ENCODE assay signal across 13 mouse cellular contexts in genomic region chr1:153962161-153962720, GRCm38 (mm10).
A peak's percentile ranks its signal among the peaks of the same experiment; 100 is the strongest.
DNase-seq lines count a peak whose midpoint lies in the region; ATAC-seq and TF ChIP-seq lines count a peak whose summit lies in the region.
"Had no signal": no experiment of that assay in that cellular context is flagged by ENCODE, and none has a peak within 500 bp of the region (broad histone marks: within the 10 kb centered on the region; RNA-seq: fewer than 3 reads in every experiment).

No protein-coding gene starts in this region.

- no peak for TF ChIP-seq CTCF in forebrain, postnatal 0 days (IDR thresholded peaks at IDR 0.05; ENCODE audit: low read depth)

- H3K9ac ChIP-seq in forebrain, embryonic 14.5 days (ENCODE audit: low read length) = no peak overlapping the region
- H3K9ac ChIP-seq in forebrain, postnatal 0 days = no peak overlapping the region
- no peak overlapping the region for H3K9ac ChIP-seq in intestine, embryonic 15.5 days
- no peak overlapping the region for H3K9ac ChIP-seq in intestine, embryonic 16.5 days (ENCODE audit: low read depth, low read length)
- no peak overlapping the region for H3K9ac ChIP-seq in midbrain, embryonic 11.5 days (ENCODE audit: low read length)
- no peak overlapping the region for H3K9ac ChIP-seq in stomach, embryonic 16.5 days (ENCODE audit: low read length)
- H3K9ac ChIP-seq: forebrain, embryonic 12.5 days had no signal

- WGBS in forebrain, embryonic 14.5 days = 48% methylated on average over 8 of the region's 8 CpGs
- 39% methylated on average over 8 of the region's 8 CpGs for WGBS in forebrain, postnatal 0 days
- 48% methylated on average over 8 of the region's 8 CpGs for WGBS in intestine, embryonic 15.5 days
- WGBS in intestine, embryonic 16.5 days = 45% methylated on average over 8 of the region's 8 CpGs
- WGBS in midbrain, embryonic 11.5 days = 53% methylated on average over 8 of the region's 8 CpGs
- WGBS in midbrain, embryonic 10.5 days = 68% methylated on average over 8 of the region's 8 CpGs
- 46% methylated on average over 8 of the region's 8 CpGs for WGBS in stomach, embryonic 16.5 days

- H3K9me3 ChIP-seq in forebrain, embryonic 14.5 days (replicated peaks; ENCODE audit: control insufficient read depth, low read length) = no peaks in the 10 kb centered on the region
- no peaks in the 10 kb centered on the region for H3K9me3 ChIP-seq in forebrain, postnatal 0 days (ENCODE audit: low read length)
- H3K9me3 ChIP-seq in intestine, embryonic 15.5 days = no peaks in the 10 kb centered on the region
- no peaks in the 10 kb centered on the region for H3K9me3 ChIP-seq in intestine, embryonic 16.5 days (ENCODE audit: control insufficient read depth, low read length)
- no peaks in the 10 kb centered on the region for H3K9me3 ChIP-seq in midbrain, embryonic 11.5 days (ENCODE audit: control insufficient read depth, low read length)
- H3K9me3 ChIP-seq in midbrain, embryonic 10.5 days (replicated peaks) = no peaks in the 10 kb centered on the region
- H3K9me3 ChIP-seq in stomach, embryonic 16.5 days (replicated peaks; ENCODE audit: control insufficient read depth, low read length) = no peaks in the 10 kb centered on the region
- H3K9me3 ChIP-seq: forebrain, embryonic 12.5 days; G1E had no signal

- no peak overlapping the region for H3K4me2 ChIP-seq in forebrain, embryonic 14.5 days (ENCODE audit: low read length)
- no peak overlapping the region for H3K4me2 ChIP-seq in forebrain, postnatal 0 days (ENCODE audit: low read depth)
- H3K4me2 ChIP-seq in intestine, embryonic 15.5 days (replicated peaks) = no peak overlapping the region
- no peak overlapping the region for H3K4me2 ChIP-seq in intestine, embryonic 16.5 days (ENCODE audit: low read depth, low read length)
- no peak overlapping the region for H3K4me2 ChIP-seq in midbrain, embryonic 11.5 days
- H3K4me2 ChIP-seq in stomach, embryonic 16.5 days (ENCODE audit: low read depth, low read length) = no peak overlapping the region
- H3K4me2 ChIP-seq: forebrain, embryonic 12.5 days had no signal

- H3K27me3 ChIP-seq in forebrain, embryonic 14.5 days (replicated peaks; ENCODE audit: control insufficient read depth, insufficient read depth, low read length) = no peaks in the 10 kb centered on the region
- H3K27me3 ChIP-seq in forebrain, postnatal 0 days (ENCODE audit: insufficient read depth, low read length) = no peaks in the 10 kb centered on the region
- H3K27me3 ChIP-seq in intestine, embryonic 15.5 days (replicated peaks) = no peaks in the 10 kb centered on the region
- no peaks in the 10 kb centered on the region for H3K27me3 ChIP-seq in intestine, embryonic 16.5 days (replicated peaks; ENCODE audit: control insufficient read depth, insufficient read depth, low read length)
- H3K27me3 ChIP-seq in midbrain, embryonic 11.5 days (ENCODE audit: control insufficient read depth, insufficient read depth, low read length) = no peaks in the 10 kb centered on the region
- no peaks in the 10 kb centered on the region for H3K27me3 ChIP-seq in midbrain, embryonic 10.5 days (ENCODE audit: low read depth, poor library complexity, severe bottlenecking)
- H3K27me3 ChIP-seq in stomach, embryonic 16.5 days (ENCODE audit: control insufficient read depth, insufficient read depth, low read length) = no peaks in the 10 kb centered on the region
- H3K27me3 ChIP-seq: forebrain, embryonic 12.5 days had no signal

- H3K27ac ChIP-seq in forebrain, embryonic 14.5 days (ENCODE audit: low read depth, low read length) = no peak overlapping the region
- H3K27ac ChIP-seq in forebrain, postnatal 0 days (ENCODE audit: low read depth, low read length) = no peak overlapping the region
- no peak overlapping the region for H3K27ac ChIP-seq in intestine, embryonic 15.5 days
- H3K27ac ChIP-seq in intestine, embryonic 16.5 days (ENCODE audit: low read length) = no peak overlapping the region
- H3K27ac ChIP-seq in midbrain, embryonic 11.5 days (ENCODE audit: low read depth, low read length) = no peak overlapping the region
- no peak overlapping the region for H3K27ac ChIP-seq in midbrain, embryonic 10.5 days (replicated peaks)
- no peak overlapping the region for H3K27ac ChIP-seq in stomach, embryonic 16.5 days (ENCODE audit: low read length)
- H3K27ac ChIP-seq: forebrain, embryonic 12.5 days had no signal

- H3K4me3 ChIP-seq in forebrain, embryonic 14.5 days (ENCODE audit: low read depth, low read length) = no peak overlapping the region
- H3K4me3 ChIP-seq in forebrain, postnatal 0 days (ENCODE audit: low read depth, low read length) = no peak overlapping the region
- H3K4me3 ChIP-seq in intestine, embryonic 15.5 days (replicated peaks) = no peak overlapping the region
- H3K4me3 ChIP-seq in intestine, embryonic 16.5 days (ENCODE audit: low read length) = no peak overlapping the region
- no peak overlapping the region for H3K4me3 ChIP-seq in midbrain, embryonic 11.5 days (ENCODE audit: low read depth, low read length)
- no peak overlapping the region for H3K4me3 ChIP-seq in midbrain, embryonic 10.5 days
- H3K4me3 ChIP-seq in stomach, embryonic 16.5 days (replicated peaks; ENCODE audit: low read length) = no peak overlapping the region
- H3K4me3 ChIP-seq: forebrain, embryonic 12.5 days had no signal

- no peak for ATAC-seq in forebrain, embryonic 14.5 days
- no peak for ATAC-seq in forebrain, postnatal 0 days
- ATAC-seq in intestine, embryonic 15.5 days = 0 out of 2 replicates have a peak, but pooled peaks have one; percentile 31
- no peak for ATAC-seq in intestine, embryonic 16.5 days
- ATAC-seq in midbrain, embryonic 11.5 days (ENCODE audit: low FRiP score) = no peak
- ATAC-seq in stomach, embryonic 16.5 days (ENCODE audit: insufficient read depth, low FRiP score) = 0 out of 2 replicates have a peak, but pooled peaks have one; percentile 30
- ATAC-seq in activated CD4-positive, CD25-positive, alpha-beta regulatory T cell, adult 4 months = no peak

- no peaks in the 10 kb centered on the region; the same call in 1 of the 2 replicates for H3K4me1 ChIP-seq in forebrain, embryonic 14.5 days (ENCODE audit: control insufficient read depth, insufficient read depth, low read length)
- no peaks in the 10 kb centered on the region for H3K4me1 ChIP-seq in forebrain, postnatal 0 days (ENCODE audit: insufficient read depth)
- H3K4me1 ChIP-seq in intestine, embryonic 15.5 days (replicated peaks) = peaks cover 3% of the 10 kb centered on the region; the same call in 1 of the 2 replicates
- peaks cover 5% of the 10 kb centered on the region; the same call in 1 of the 2 replicates for H3K4me1 ChIP-seq in intestine, embryonic 16.5 days (ENCODE audit: control insufficient read depth, insufficient read depth, low read length)
- H3K4me1 ChIP-seq in midbrain, embryonic 11.5 days (ENCODE audit: control insufficient read depth, insufficient read depth, low read length) = no peaks in the 10 kb centered on the region
- 0 out of 2 replicates have a peak, but pooled peaks cover 5% of the 10 kb centered on the region for H3K4me1 ChIP-seq in midbrain, embryonic 10.5 days
- H3K4me1 ChIP-seq in stomach, embryonic 16.5 days (ENCODE audit: control insufficient read depth, insufficient read depth, low read length) = peaks cover 3% of the 10 kb centered on the region
- H3K4me1 ChIP-seq: forebrain, embryonic 12.5 days had no signal

- no peaks in the 10 kb centered on the region for H3K36me3 ChIP-seq in forebrain, embryonic 14.5 days (ENCODE audit: control insufficient read depth, insufficient read depth, low read length)
- no peaks in the 10 kb centered on the region for H3K36me3 ChIP-seq in forebrain, postnatal 0 days (ENCODE audit: insufficient read depth)
- H3K36me3 ChIP-seq in intestine, embryonic 15.5 days = no peaks in the 10 kb centered on the region
- H3K36me3 ChIP-seq in intestine, embryonic 16.5 days (ENCODE audit: control insufficient read depth, insufficient read depth, low read length) = no peaks in the 10 kb centered on the region
- H3K36me3 ChIP-seq in midbrain, embryonic 11.5 days (ENCODE audit: control insufficient read depth, insufficient read depth, low read length) = no peaks in the 10 kb centered on the region
- no peaks in the 10 kb centered on the region for H3K36me3 ChIP-seq in midbrain, embryonic 10.5 days
- H3K36me3 ChIP-seq in stomach, embryonic 16.5 days (ENCODE audit: control insufficient read depth, insufficient read depth, low read length) = no peaks in the 10 kb centered on the region
- H3K36me3 ChIP-seq: forebrain, embryonic 12.5 days; G1E had no signal

- peak; percentile 7 for DNase-seq in forebrain, embryonic 14.5 days (ENCODE audit: low spot score)
- no peak for DNase-seq in forebrain, postnatal 0 days
- peak; percentile 74 for DNase-seq in midbrain, embryonic 11.5 days (ENCODE audit: low spot score, missing footprints)
- no peak for DNase-seq in midbrain, embryonic 10.5 days (ENCODE audit: low spot score)
- DNase-seq: cerebellum, adult 11 months; gastrocnemius, postnatal 14 days; thymus, adult 2 months had no signal

Comparison
In these comparisons a context has a peak if more than half of its experiments do, and no peak if none do; other contexts are left out.
1. ATAC-seq: peak in intestine, embryonic 15.5 days (single experiment) and stomach, embryonic 16.5 days (single experiment); none in forebrain, embryonic 14.5 days (single experiment), forebrain, postnatal 0 days (single experiment), intestine, embryonic 16.5 days (single experiment), midbrain, embryonic 11.5 days (single experiment) and activated CD4-positive, CD25-positive, alpha-beta regulatory T cell, adult 4 months (single experiment).
2. DNase-seq: peak in forebrain, embryonic 14.5 days (single experiment) and midbrain, embryonic 11.5 days (single experiment); none in forebrain, postnatal 0 days (single experiment) and midbrain, embryonic 10.5 days (single experiment).